Mouse (Mus musculus): ENCODE data around the gene Asgr2. TPM values are rescaled to one million over a fixed set of nuclear protein-coding genes. Genes with fewer than 3 reads are reported as not detected.

Asgr2 gene
- polyA plus RNA-seq, 1 experiment from 2014 or later = not detected

Other genes with a start within 250 kb of the Asgr2 start
- gene Plscr3, start 246.3 kb upstream of the Asgr2 start, polyA plus RNA-seq (2015; fragmentation: Nextera tagmentation; extraction: Ambion mirVana) = 145 and 154 TPM in 2 replicates
- 4.9 and 5.3 TPM in 2 replicates for gene Tnk1, start 233.9 kb upstream of the Asgr2 start, polyA plus RNA-seq (2015; fragmentation: Nextera tagmentation; extraction: Ambion mirVana)
- not detected in 2 replicates for gene Tmem95, start 214.6 kb upstream of the Asgr2 start, polyA plus RNA-seq (2015; fragmentation: Nextera tagmentation; extraction: Ambion mirVana)
- gene Kctd11, start 211.2 kb upstream of the Asgr2 start, polyA plus RNA-seq (2015; fragmentation: Nextera tagmentation; extraction: Ambion mirVana) = 3.8 and 4.4 TPM in 2 replicates
- 0.74 and 1.6 TPM in 2 replicates for gene Acap1, start 197.1 kb upstream of the Asgr2 start, polyA plus RNA-seq (2015; fragmentation: Nextera tagmentation; extraction: Ambion mirVana)
- gene 2810408A11Rik, start 191.7 kb upstream of the Asgr2 start, polyA plus RNA-seq (2015; fragmentation: Nextera tagmentation; extraction: Ambion mirVana) = 14.8 and 15.6 TPM in 2 replicates
- gene Neurl4, start 191.6 kb upstream of the Asgr2 start, polyA plus RNA-seq (2015; fragmentation: Nextera tagmentation; extraction: Ambion mirVana) = 12.3 and 12.6 TPM in 2 replicates
- 79.5 and 85.5 TPM in 2 replicates for gene Gps2, start 178.8 kb upstream of the Asgr2 start, polyA plus RNA-seq (2015; fragmentation: Nextera tagmentation; extraction: Ambion mirVana)
- 1,558 and 1,689 TPM in 2 replicates for gene Eif5a, start 170.7 kb upstream of the Asgr2 start, polyA plus RNA-seq (2015; fragmentation: Nextera tagmentation; extraction: Ambion mirVana)
- gene Ybx2, start 156.8 kb upstream of the Asgr2 start, polyA plus RNA-seq (2015; fragmentation: Nextera tagmentation; extraction: Ambion mirVana) = 7.5 and 10.2 TPM in 2 replicates
- 33.3 and 33.5 TPM in 2 replicates for gene Slc2a4, start 144.5 kb upstream of the Asgr2 start, polyA plus RNA-seq (2015; fragmentation: Nextera tagmentation; extraction: Ambion mirVana)
- gene Cldn7, start 127.9 kb upstream of the Asgr2 start, polyA plus RNA-seq (2015; fragmentation: Nextera tagmentation; extraction: Ambion mirVana) = 30.3 and 34.9 TPM in 2 replicates
- 30.0 and 30.9 TPM in 2 replicates for gene Ctdnep1, start 111.5 kb upstream of the Asgr2 start, polyA plus RNA-seq (2015; fragmentation: Nextera tagmentation; extraction: Ambion mirVana)
- gene Elp5, start 110.1 kb upstream of the Asgr2 start, polyA plus RNA-seq (2015; fragmentation: Nextera tagmentation; extraction: Ambion mirVana) = 125 and 127 TPM in 2 replicates
- gene Gabarap, start 101.5 kb upstream of the Asgr2 start, polyA plus RNA-seq (2015; fragmentation: Nextera tagmentation; extraction: Ambion mirVana) = 511 and 542 TPM in 2 replicates
- 87.8 and 93.3 TPM in 2 replicates for gene Phf23, start 96.9 kb upstream of the Asgr2 start, polyA plus RNA-seq (2015; fragmentation: Nextera tagmentation; extraction: Ambion mirVana)
- 55.0 and 56.8 TPM in 2 replicates for gene Dvl2, start 92.0 kb upstream of the Asgr2 start, polyA plus RNA-seq (2015; fragmentation: Nextera tagmentation; extraction: Ambion mirVana)
- gene Acadvl, start 77.2 kb upstream of the Asgr2 start, polyA plus RNA-seq (2015; fragmentation: Nextera tagmentation; extraction: Ambion mirVana) = 78.2 and 82.3 TPM in 2 replicates
- 13.1 and 13.5 TPM in 2 replicates for gene Dlg4, start 75.7 kb upstream of the Asgr2 start, polyA plus RNA-seq (2015; fragmentation: Nextera tagmentation; extraction: Ambion mirVana)
- 0.24 and 0.47 TPM in 2 replicates for gene Asgr1, start 38.6 kb upstream of the Asgr2 start, polyA plus RNA-seq (2015; fragmentation: Nextera tagmentation; extraction: Ambion mirVana)
- gene Mgl2, start 37.7 kb downstream of the Asgr2 start, polyA plus RNA-seq (2015; fragmentation: Nextera tagmentation; extraction: Ambion mirVana) = 0.25 and 0.50 TPM in 2 replicates
- 1.3 TPM in 2 replicates for gene Clec10a, start 63.6 kb downstream of the Asgr2 start, polyA plus RNA-seq (2015; fragmentation: Nextera tagmentation; extraction: Ambion mirVana)
- gene Slc16a11, start 120.1 kb downstream of the Asgr2 start, polyA plus RNA-seq (2015; fragmentation: Nextera tagmentation; extraction: Ambion mirVana) = 1.9 and 3.5 TPM in 2 replicates
- gene Slc16a13, start 128.4 kb downstream of the Asgr2 start, polyA plus RNA-seq (2015; fragmentation: Nextera tagmentation; extraction: Ambion mirVana) = 9.8 and 13.0 TPM in 2 replicates
- gene Bcl6b, start 137.2 kb downstream of the Asgr2 start, polyA plus RNA-seq (2015; fragmentation: Nextera tagmentation; extraction: Ambion mirVana) = 11.1 and 11.3 TPM in 2 replicates
- 188 and 200 TPM in 2 replicates for gene 0610010K14Rik, start 145.3 kb downstream of the Asgr2 start, polyA plus RNA-seq (2015; fragmentation: Nextera tagmentation; extraction: Ambion mirVana)
- 11.7 and 13.9 TPM in 2 replicates for gene Gm21988, start 147.2 kb downstream of the Asgr2 start, polyA plus RNA-seq (2015; fragmentation: Nextera tagmentation; extraction: Ambion mirVana)
- gene Rnasek, start 147.2 kb downstream of the Asgr2 start, polyA plus RNA-seq (2015; fragmentation: Nextera tagmentation; extraction: Ambion mirVana) = 168 and 170 TPM in 2 replicates
- gene Alox12, start 162.7 kb downstream of the Asgr2 start, polyA plus RNA-seq (2015; fragmentation: Nextera tagmentation; extraction: Ambion mirVana) = 6.7 and 7.6 TPM in 2 replicates
- gene Alox12e, start 230.0 kb downstream of the Asgr2 start, polyA plus RNA-seq (2015; fragmentation: Nextera tagmentation; extraction: Ambion mirVana) = 0.32 and 0.67 TPM in 2 replicates

All from embryonic facial prominence, embryonic 13.5 days (tissue).